Comparison of ENCODE assay signal across 8 mouse cellular contexts in genomic region chr4:47122051-47122706, GRCm38 (mm10). TPM values are rescaled to one million over a fixed set of nuclear protein-coding genes. Genes with fewer than 3 reads are reported as not detected.
A peak's percentile ranks its signal among the peaks of the same experiment; 100 is the strongest.
DNase-seq lines count a peak whose midpoint lies in the region; ATAC-seq lines count a peak whose summit lies in the region.

No protein-coding gene starts in this region.

- peak; percentile 50 to 73 for DNase-seq in left cerebral cortex, adult 18-20 months (ENCODE audit: low spot score in 2 of 2)
- DNase-seq in left cerebral cortex, adult 11 months (ENCODE audit: low spot score): no peak
- peak; percentile 28 for DNase-seq in MEL-GATA-1-ER (ENCODE audit: extremely low read depth, low read depth)
- DNase-seq in cerebellum, postnatal 14 days: peak; percentile 74 to 85
- peak; percentile 66 to 72 for DNase-seq in heart, postnatal 36 days
- DNase-seq in left cerebral cortex, postnatal 10 days (ENCODE audit: extremely low spot score in 1 of 2, low spot score in 2 of 2): peak; percentile 42 to 76
- peak; percentile 9 to 13 for DNase-seq in natural killer cell, adult 2 months (ENCODE audit: low spot score in 2 of 2)

- no peak for ATAC-seq in activated CD4-positive, CD25-positive, alpha-beta regulatory T cell, adult 4 months

- intact Hi-C loops in heart, postnatal 36 days (cut with DNase I): loop anchor here (2.0 kb wide), 2 partner anchors 133 to 277 kb away; no protein-coding TSS in a partner anchor
- intact Hi-C loops in left cerebral cortex, postnatal 10 days (cut with DNase I): loop anchor here (5.0 to 10.0 kb wide), 2 partner anchors 130 to 233 kb away; partner anchors contain the start of gene Tgfbr1

RNA-seq across cellular contexts. Expression of gene Galnt12, which starts 30.5 kb away (rescaled TPM):
- total RNA-seq in left cerebral cortex, adult 18-20 months (2021): 1 to 10 TPM in 1 of 2 experiments, under 1 TPM in 1; 0.91 to 1.3 TPM
- under 1 TPM; 0.19 to 0.47 TPM for total RNA-seq in heart, postnatal 36 days (2021)
- total RNA-seq in left cerebral cortex, postnatal 10 days (2021): 1 to 10 TPM in 1 of 2 experiments, under 1 TPM in 1; 0.93 to 1.5 TPM
- polyA plus RNA-seq in activated CD4-positive, CD25-positive, alpha-beta regulatory T cell, adult 4 months (2017; shearing (Covaris generic)): 1 to 10 TPM; 4.4 to 8.1 TPM
